Mouse (Mus musculus): Measurements from ENCODE around the gene Slc8a2. TPM values are rescaled to one million over a fixed set of nuclear protein-coding genes. Genes with fewer than 3 reads are reported as not detected.

Slc8a2 gene
- polyA plus RNA-seq, 1 experiment from 2014 or later = 0.07 TPM

DNA sequence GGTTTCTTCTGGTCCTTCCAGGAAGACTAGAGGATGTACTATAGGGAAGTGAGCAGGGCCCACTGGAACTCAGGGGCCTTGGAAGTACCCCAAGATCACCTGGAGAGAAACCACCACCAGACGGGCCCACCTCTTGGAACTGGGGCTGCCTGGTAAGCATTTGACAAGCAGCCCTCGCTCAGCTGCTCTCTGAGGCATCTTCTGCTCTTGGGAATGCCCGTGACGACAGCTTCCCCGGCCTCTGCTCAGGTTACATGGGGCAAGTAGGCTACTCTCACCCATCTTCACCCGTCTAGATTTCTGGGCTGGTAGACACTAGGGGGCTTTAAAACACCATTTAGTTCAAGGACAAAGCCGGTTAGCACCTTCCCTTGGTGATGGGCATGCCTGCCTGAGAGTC, 28.5 kb upstream of the Slc8a2 start:
- Histone ChIP-seq H3K9me3 (ENCODE audit: control insufficient read depth, low read length) (no peaks in the 10 kb centered on the region), H3K9ac (ENCODE audit: low read depth, low read length) (peak overlapping the region; percentile 97; the same call in 1 of the 2 replicates), H3K4me2 (no peak overlapping the region), H3K27me3 (replicated peaks; ENCODE audit: control insufficient read depth, insufficient read depth, low read length) (no peaks in the 10 kb centered on the region; the same call in 1 of the 2 replicates), H3K27ac (ENCODE audit: low read depth, low read length) (no peak overlapping the region), H3K4me3 (ENCODE audit: low read depth, low read length) (no peak overlapping the region), H3K36me3 (ENCODE audit: control insufficient read depth, insufficient read depth, low read length) (peaks cover 19% of the 10 kb centered on the region), H3K4me1 (replicated peaks; ENCODE audit: control insufficient read depth, insufficient read depth, low read length) (peaks cover 19% of the 10 kb centered on the region)
- ATAC-seq (replicated peaks; ENCODE audit: low FRiP score) = no peak
- WGBS = 76% methylated on average over 7 of the region's 7 CpGs
- DNase-seq (ENCODE audit: low spot score) = no peak

DNA sequence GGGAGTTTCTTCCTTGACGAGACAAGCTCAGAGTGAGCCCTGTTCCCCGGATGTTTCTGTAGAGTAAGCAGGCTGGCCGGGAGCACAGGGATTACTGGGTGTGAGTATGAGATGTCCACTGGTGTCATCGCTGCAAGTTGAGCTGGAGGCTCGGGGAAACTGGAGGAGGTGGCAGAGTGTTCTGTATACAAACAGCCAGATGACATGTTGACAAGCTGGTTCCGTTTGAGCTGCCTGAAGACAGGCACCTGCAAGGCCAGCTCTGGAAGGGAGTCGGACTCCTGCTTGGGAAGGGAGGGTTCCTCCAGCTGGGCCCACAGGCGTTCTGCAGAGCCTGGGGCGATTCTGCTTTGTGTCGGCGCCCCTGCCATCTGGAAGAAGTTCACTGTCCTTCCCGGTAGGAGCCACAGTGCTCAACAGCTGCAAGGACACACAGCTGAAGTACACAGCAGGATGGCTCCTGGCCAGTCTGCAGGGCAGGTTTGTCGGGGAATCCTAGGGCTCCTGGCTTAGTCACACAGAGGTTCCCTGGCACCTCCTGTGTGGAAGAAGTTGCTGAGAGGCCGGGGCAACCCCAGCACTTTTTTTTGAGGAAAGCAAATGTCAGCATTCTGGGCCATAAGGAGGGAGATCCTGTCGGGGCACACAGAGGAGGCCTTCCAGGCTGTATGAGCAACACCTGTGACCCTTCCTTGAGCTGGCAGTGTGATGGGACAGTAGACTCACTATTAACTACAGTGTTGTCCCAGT, 27.7 kb upstream of the Slc8a2 start:
- peaks cover 19% of the 10 kb centered on the region for H3K36me3 ChIP-seq (ENCODE audit: control insufficient read depth, insufficient read depth, low read length)
- DNase-seq (ENCODE audit: low spot score) (no peak), ATAC-seq (replicated peaks; ENCODE audit: low FRiP score) (no peak)
- H3K27ac ChIP-seq (ENCODE audit: low read depth, low read length) = no peak overlapping the region
- H3K27me3 ChIP-seq (replicated peaks; ENCODE audit: control insufficient read depth, insufficient read depth, low read length) = no peaks in the 10 kb centered on the region
- no peak overlapping the region for H3K4me2 ChIP-seq
- no peaks in the 10 kb centered on the region for H3K9me3 ChIP-seq (ENCODE audit: control insufficient read depth, low read length)
- 83% methylated on average over 15 of the region's 15 CpGs for WGBS
- H3K4me1 ChIP-seq (replicated peaks; ENCODE audit: control insufficient read depth, insufficient read depth, low read length) = peaks cover 19% of the 10 kb centered on the region
- no peak overlapping the region for H3K9ac ChIP-seq (ENCODE audit: low read depth, low read length)
- no peak overlapping the region for H3K4me3 ChIP-seq (ENCODE audit: low read depth, low read length)

DNA sequence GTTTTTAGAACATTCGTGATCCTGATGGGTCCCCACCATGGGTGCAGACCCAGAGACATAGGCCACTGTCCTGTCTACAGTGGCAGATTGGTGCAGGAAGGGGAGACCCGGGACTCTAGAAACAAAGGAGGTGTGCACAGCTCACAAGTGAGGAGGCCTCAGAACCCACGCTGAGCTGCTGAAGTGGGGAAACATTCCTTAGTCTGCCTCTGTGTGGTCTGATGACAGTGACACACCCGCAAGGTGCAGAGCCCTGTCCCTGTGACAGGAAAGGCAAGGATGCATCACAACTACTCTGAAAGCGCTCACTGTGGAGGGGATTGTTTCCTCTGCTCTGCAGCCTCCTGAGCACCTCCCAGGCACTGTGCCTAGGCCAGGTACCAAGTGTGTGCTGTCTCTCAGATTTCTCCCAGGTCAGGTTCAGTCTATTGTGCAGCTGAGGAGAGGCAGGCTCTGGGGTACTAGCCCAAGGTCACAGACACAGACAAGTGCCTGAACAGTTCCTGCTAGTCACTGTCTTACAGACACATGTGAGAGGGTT, 26.9 kb upstream of the Slc8a2 start:
- ATAC-seq (replicated peaks; ENCODE audit: low FRiP score) (no peak), DNase-seq (ENCODE audit: low spot score) (no peak)
- H3K9ac ChIP-seq (ENCODE audit: low read depth, low read length) = no peak overlapping the region
- no peaks in the 10 kb centered on the region for H3K27me3 ChIP-seq (replicated peaks; ENCODE audit: control insufficient read depth, insufficient read depth, low read length)
- peaks cover 25% of the 10 kb centered on the region for H3K36me3 ChIP-seq (ENCODE audit: control insufficient read depth, insufficient read depth, low read length)
- H3K9me3 ChIP-seq (ENCODE audit: control insufficient read depth, low read length) = no peaks in the 10 kb centered on the region
- peaks cover 16% of the 10 kb centered on the region for H3K4me1 ChIP-seq (replicated peaks; ENCODE audit: control insufficient read depth, insufficient read depth, low read length)
- H3K27ac ChIP-seq (ENCODE audit: low read depth, low read length) = no peak overlapping the region
- no peak overlapping the region for H3K4me2 ChIP-seq
- H3K4me3 ChIP-seq (ENCODE audit: low read depth, low read length) = no peak overlapping the region
- 89% methylated on average over 5 of the region's 5 CpGs for WGBS

DNA sequence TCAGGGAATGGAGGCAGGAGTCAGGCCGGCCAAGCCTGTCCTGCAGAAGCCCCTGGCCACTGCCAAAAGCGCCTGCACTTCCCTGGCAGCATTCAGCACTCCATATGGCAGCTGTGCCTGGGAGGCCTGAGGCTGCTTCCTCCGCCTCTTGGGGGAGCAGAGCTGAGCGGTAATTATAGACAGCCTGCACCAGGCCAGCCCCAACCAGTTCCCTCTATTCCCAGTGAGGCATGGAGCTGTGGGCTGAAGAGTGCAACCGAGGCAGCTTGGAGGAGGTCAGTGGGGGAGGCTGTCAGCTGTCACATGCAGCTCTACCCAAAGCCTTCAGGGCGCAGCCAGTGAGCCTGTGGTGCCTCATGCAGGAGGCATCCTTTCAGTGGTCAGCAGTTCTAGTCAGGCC, 25.9 kb upstream of the Slc8a2 start:
- no peaks in the 10 kb centered on the region for H3K9me3 ChIP-seq (ENCODE audit: control insufficient read depth, low read length)
- no peak overlapping the region for H3K27ac ChIP-seq (ENCODE audit: low read depth, low read length)
- H3K9ac ChIP-seq (ENCODE audit: low read depth, low read length) = 0 out of 2 replicates have a peak overlapping the region, but pooled peaks have one; percentile 3
- H3K27me3 ChIP-seq (replicated peaks; ENCODE audit: control insufficient read depth, insufficient read depth, low read length) = no peaks in the 10 kb centered on the region
- no peak overlapping the region for H3K4me2 ChIP-seq
- H3K4me1 ChIP-seq (replicated peaks; ENCODE audit: control insufficient read depth, insufficient read depth, low read length) = peaks cover 16% of the 10 kb centered on the region
- 81% methylated on average over 6 of the region's 6 CpGs for WGBS
- H3K4me3 ChIP-seq (ENCODE audit: low read depth, low read length) = no peak overlapping the region
- peaks cover 31% of the 10 kb centered on the region for H3K36me3 ChIP-seq (ENCODE audit: control insufficient read depth, insufficient read depth, low read length)
- ATAC-seq (replicated peaks; ENCODE audit: low FRiP score) = no peak
- no peak for DNase-seq (ENCODE audit: low spot score)

DNA sequence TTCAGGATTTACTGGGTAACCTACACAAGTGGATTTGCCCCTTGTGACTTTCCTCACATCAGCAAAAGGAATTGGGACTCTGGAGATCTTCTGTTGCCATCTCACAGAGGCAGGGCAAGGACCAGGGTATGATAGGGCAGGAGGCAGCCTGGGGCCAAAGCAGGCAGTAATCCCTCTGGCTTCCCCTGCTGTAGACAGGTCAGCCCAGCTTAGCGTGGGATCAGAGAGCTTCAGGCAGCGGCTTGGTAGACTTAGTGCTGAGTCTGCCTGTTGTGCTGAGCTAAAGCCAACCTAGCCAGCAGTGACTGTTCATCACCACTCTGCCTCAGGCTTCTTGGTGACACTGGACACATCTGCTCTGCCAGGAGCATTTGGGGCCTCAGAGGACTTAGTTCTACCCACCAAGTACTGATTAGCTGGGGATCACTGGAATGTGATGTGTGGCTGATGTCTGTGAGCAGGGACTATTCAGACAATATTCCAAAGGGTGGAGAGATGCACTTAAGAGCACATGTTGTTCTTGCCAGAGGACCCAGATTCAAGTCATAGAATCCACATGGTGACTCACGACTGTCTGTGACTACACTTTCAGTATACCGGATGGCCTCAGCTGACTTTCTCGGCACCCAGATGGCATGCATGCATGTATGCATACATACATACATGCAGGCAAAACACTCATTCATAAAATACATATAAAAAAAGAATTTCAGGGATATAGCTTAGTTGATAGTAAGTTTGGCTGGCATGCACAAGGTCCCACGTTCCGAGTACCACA, 24.8 kb upstream of the Slc8a2 start:
- WGBS = 94% methylated on average over 7 of the region's 7 CpGs
- no peak for ATAC-seq (replicated peaks; ENCODE audit: low FRiP score)
- Histone ChIP-seq H3K9me3 (ENCODE audit: control insufficient read depth, low read length) (no peaks in the 10 kb centered on the region), H3K4me1 (replicated peaks; ENCODE audit: control insufficient read depth, insufficient read depth, low read length) (peaks cover 10% of the 10 kb centered on the region), H3K4me2 (no peak overlapping the region), H3K9ac (ENCODE audit: low read depth, low read length) (no peak overlapping the region), H3K36me3 (ENCODE audit: control insufficient read depth, insufficient read depth, low read length) (peaks cover 40% of the 10 kb centered on the region), H3K27ac (ENCODE audit: low read depth, low read length) (no peak overlapping the region), H3K4me3 (ENCODE audit: low read depth, low read length) (no peak overlapping the region), H3K27me3 (replicated peaks; ENCODE audit: control insufficient read depth, insufficient read depth, low read length) (no peaks in the 10 kb centered on the region)
- no peak for DNase-seq (ENCODE audit: low spot score)

DNA sequence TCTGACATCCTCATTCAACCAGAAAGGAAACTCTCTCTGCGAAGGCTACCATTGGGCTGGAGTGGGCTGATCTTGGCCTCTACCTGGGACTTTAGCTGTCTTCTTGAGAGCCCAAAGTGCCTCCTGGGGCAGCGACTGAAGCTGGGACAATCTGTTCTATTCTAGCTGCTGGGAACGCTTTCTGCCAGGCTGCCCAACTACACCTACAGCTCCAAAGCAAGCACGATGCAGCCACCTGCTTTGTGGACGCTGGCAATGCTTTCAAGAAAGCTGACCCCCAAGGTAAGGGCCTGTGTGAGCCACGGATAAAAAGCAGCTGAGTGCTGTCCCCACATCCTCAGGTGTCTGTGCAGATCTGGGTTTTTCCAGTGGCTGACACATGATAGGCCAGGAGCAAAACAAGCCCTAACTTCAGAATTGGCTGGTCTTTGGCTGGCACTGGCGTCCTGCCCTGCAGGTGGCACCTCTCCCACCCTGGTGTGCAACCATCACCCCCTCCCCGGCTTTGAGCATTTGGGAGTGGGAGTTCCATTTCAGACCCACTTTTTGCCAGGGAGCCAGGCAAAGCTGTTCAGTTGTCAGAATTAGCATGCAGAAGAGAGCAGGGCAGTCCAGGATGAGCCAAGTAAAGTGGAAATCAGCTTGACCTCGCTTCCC, 20.6 kb upstream of the Slc8a2 start:
- WGBS = 89% methylated on average over 9 of the region's 9 CpGs
- H3K4me3 ChIP-seq (ENCODE audit: low read depth, low read length) = no peak overlapping the region
- no peaks in the 10 kb centered on the region for H3K4me1 ChIP-seq (replicated peaks; ENCODE audit: control insufficient read depth, insufficient read depth, low read length)
- ATAC-seq (replicated peaks; ENCODE audit: low FRiP score) (no peak), DNase-seq (ENCODE audit: low spot score) (no peak)
- no peaks in the 10 kb centered on the region for H3K27me3 ChIP-seq (replicated peaks; ENCODE audit: control insufficient read depth, insufficient read depth, low read length)
- H3K36me3 ChIP-seq (ENCODE audit: control insufficient read depth, insufficient read depth, low read length) = peaks cover 48% of the 10 kb centered on the region
- H3K9ac ChIP-seq (ENCODE audit: low read depth, low read length) = no peak overlapping the region
- no peak overlapping the region for H3K27ac ChIP-seq (ENCODE audit: low read depth, low read length)
- no peak overlapping the region for H3K4me2 ChIP-seq
- no peaks in the 10 kb centered on the region for H3K9me3 ChIP-seq (ENCODE audit: control insufficient read depth, low read length)

DNA sequence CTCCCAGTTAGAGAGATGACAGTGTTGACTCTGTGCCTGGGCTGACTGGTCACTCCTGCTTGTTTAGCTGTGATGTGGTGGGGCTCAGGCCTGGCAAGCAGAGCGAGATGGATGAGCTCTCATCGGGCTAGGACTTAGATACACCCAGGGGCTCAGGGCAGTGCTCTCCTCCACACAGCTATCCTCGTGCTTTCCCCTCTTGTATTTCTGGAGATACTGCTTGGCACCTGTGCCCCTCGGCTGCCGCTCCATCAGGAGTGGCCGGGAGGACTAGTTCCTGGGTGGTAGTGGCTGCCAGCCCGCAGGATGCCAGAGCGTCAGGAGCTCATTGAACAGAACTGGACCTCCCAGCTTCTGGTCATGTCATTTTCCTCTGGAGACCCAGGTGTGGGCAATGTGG, 19.5 kb upstream of the Slc8a2 start:
- H3K36me3 ChIP-seq (ENCODE audit: control insufficient read depth, insufficient read depth, low read length) = peaks cover 53% of the 10 kb centered on the region

DNA sequence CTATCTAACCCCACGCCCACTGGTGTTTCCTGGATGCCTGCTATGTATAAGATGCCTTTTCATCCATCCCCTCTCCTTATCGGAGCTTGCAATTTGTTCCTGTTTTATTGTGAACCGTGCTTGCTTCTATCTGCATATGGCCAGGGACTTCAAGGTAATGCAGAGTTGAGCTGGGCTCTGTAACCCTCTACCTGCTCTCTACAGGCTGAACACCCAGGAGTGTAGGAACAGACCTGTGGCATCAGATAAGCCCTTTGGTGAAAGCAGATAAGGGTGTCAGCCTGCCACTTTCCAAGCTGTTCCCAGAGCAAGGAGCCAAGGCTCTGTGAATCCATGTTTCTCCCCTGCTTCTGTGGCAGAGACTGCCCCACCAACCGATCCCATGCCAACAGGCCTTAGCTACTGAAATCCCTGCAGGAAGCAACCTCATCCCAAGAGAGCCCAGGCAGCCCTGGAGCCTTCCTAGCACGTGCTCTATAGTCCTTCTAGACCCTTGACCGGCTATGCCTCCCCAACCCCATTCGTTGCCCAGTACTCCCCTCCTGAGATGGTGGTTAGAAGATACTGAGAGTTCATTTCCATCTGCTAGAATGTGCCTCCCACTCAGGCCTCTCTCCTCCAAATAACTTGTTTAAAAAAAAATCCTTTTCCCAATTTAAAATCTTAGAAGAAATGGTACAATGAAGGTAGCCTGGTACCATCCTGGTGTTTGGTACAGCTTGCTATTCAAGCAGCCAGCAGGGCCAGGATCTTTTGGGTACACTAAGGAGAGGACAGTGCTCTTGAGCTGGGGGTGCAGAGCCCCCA, 18.1 kb upstream of the Slc8a2 start:
- ATAC-seq (replicated peaks; ENCODE audit: low FRiP score) (no peak), DNase-seq (ENCODE audit: low spot score) (no peak)
- WGBS = 86% methylated on average over 7 of the region's 7 CpGs

More for the DNA sequence above, 19.5 kb upstream of the Slc8a2 start:
- Histone ChIP-seq H3K4me2 (no peak overlapping the region), H3K27ac (ENCODE audit: low read depth, low read length) (no peak overlapping the region), H3K9me3 (ENCODE audit: control insufficient read depth, low read length) (no peaks in the 10 kb centered on the region), H3K27me3 (replicated peaks; ENCODE audit: control insufficient read depth, insufficient read depth, low read length) (no peaks in the 10 kb centered on the region), H3K4me3 (ENCODE audit: low read depth, low read length) (no peak overlapping the region), H3K9ac (ENCODE audit: low read depth, low read length) (no peak overlapping the region; the same call in 1 of the 2 replicates), H3K4me1 (replicated peaks; ENCODE audit: control insufficient read depth, insufficient read depth, low read length) (no peaks in the 10 kb centered on the region)
- no peak for DNase-seq (ENCODE audit: low spot score)
- 92% methylated on average over 8 of the region's 8 CpGs for WGBS
- no peak for ATAC-seq (replicated peaks; ENCODE audit: low FRiP score)

More for the DNA sequence above, 18.1 kb upstream of the Slc8a2 start:
- no peaks in the 10 kb centered on the region for H3K4me1 ChIP-seq (replicated peaks; ENCODE audit: control insufficient read depth, insufficient read depth, low read length)
- no peaks in the 10 kb centered on the region for H3K27me3 ChIP-seq (replicated peaks; ENCODE audit: control insufficient read depth, insufficient read depth, low read length)
- peaks cover 65% of the 10 kb centered on the region for H3K36me3 ChIP-seq (ENCODE audit: control insufficient read depth, insufficient read depth, low read length)
- no peak overlapping the region for H3K9ac ChIP-seq (ENCODE audit: low read depth, low read length)
- no peak overlapping the region for H3K27ac ChIP-seq (ENCODE audit: low read depth, low read length)
- no peak overlapping the region for H3K4me3 ChIP-seq (ENCODE audit: low read depth, low read length)
- no peak overlapping the region for H3K4me2 ChIP-seq
- no peaks in the 10 kb centered on the region for H3K9me3 ChIP-seq (ENCODE audit: control insufficient read depth, low read length)
